ENCODE assay signal across 13 mouse cellular contexts in the genomic region with DNA sequence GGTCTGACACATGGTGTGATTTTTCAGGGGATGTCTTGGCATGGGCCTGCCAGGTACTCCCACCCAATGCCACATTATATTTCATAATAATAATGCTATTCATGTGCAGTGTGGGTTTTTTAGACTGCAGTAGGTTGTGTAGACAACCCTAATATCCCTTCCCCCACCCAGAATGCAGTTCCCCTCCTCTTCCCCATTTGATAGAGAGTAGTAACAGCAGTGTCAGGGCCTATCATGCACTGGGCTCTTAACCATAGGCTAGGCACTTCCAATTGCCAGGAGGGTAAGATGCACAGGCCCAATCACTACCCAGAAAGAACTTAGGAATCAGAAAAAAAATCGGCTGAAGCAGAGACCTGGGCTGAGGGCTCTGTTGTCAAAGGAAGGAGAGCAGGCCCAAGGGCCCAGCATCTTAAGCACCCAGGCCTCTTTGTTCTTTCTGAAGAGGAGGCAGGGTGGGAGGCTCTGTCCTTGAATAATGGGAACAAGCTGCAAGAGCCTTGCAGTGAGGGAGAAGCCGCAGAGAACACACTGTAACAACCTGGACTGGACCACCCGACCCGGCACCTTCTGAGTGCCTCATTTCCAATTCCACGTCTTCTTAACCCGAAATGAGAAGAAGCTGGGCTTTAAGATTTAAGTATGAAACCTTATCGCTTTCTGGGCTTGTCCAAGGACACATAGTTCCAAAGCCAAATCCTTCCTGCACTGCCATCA.
"Had no signal": no experiment of that assay in that cellular context is flagged by ENCODE, and none has a peak within 500 bp of the region (broad histone marks: within the 10 kb centered on the region; RNA-seq: fewer than 3 reads in every experiment).

No protein-coding gene starts in this region.

- H3K4me3 ChIP-seq: kidney, embryonic 15.5 days; limb, embryonic 13.5 days; midbrain, embryonic 15.5 days; neural tube, embryonic 12.5 days; stomach, embryonic 15.5 days had no signal

- DNase-seq: kidney, adult 18-20 months; kidney, postnatal 14 days; left cerebral cortex, postnatal 4 days; lung, adult 18-20 months; right cerebral cortex, postnatal 14 days; thymus, adult 18-20 months; thymus, postnatal 14 days had no signal

- H3K9me3 ChIP-seq: kidney, embryonic 15.5 days; limb, embryonic 13.5 days; midbrain, embryonic 15.5 days; neural tube, embryonic 12.5 days; stomach, embryonic 15.5 days had no signal

- H3K27me3 ChIP-seq: kidney, embryonic 15.5 days; limb, embryonic 13.5 days; midbrain, embryonic 15.5 days; neural tube, embryonic 12.5 days; stomach, embryonic 15.5 days had no signal

- H3K27ac ChIP-seq: kidney, embryonic 15.5 days; limb, embryonic 13.5 days; liver, embryonic 14.5 days; midbrain, embryonic 15.5 days; neural tube, embryonic 12.5 days; stomach, embryonic 15.5 days had no signal

- H3K36me3 ChIP-seq: kidney, embryonic 15.5 days; limb, embryonic 13.5 days; midbrain, embryonic 15.5 days; neural tube, embryonic 12.5 days; stomach, embryonic 15.5 days had no signal

- H3K4me1 ChIP-seq: kidney, embryonic 15.5 days; midbrain, embryonic 15.5 days; neural tube, embryonic 12.5 days; stomach, embryonic 15.5 days had no signal
